Mouse (Mus musculus): ENCODE data around the gene Cmss1.

- no peak for TF ChIP-seq CTCF (IDR thresholded peaks at IDR 0.05; ENCODE audit: borderline replicate concordance, extremely low read depth, insufficient read depth, insufficient read length)
- TF ChIP-seq POLR2A (IDR thresholded peaks at IDR 0.05; ENCODE audit: borderline replicate concordance, extremely low read depth, insufficient read depth, insufficient read length, poor library complexity, severe bottlenecking), result no peak
These were observed 257.0 kb downstream of the Cmss1 start for GRCm38 (mm10) chr16:57349689-57350088.
